Mouse (Mus musculus): Measurements from ENCODE around the gene Ppp1r12b. TPM values are rescaled to one million over a fixed set of nuclear protein-coding genes. Genes with fewer than 3 reads are reported as not detected.

The Ppp1r12b gene
- polyA plus RNA-seq, 1 experiment from 2014 or later: 7.8 TPM

DNA sequence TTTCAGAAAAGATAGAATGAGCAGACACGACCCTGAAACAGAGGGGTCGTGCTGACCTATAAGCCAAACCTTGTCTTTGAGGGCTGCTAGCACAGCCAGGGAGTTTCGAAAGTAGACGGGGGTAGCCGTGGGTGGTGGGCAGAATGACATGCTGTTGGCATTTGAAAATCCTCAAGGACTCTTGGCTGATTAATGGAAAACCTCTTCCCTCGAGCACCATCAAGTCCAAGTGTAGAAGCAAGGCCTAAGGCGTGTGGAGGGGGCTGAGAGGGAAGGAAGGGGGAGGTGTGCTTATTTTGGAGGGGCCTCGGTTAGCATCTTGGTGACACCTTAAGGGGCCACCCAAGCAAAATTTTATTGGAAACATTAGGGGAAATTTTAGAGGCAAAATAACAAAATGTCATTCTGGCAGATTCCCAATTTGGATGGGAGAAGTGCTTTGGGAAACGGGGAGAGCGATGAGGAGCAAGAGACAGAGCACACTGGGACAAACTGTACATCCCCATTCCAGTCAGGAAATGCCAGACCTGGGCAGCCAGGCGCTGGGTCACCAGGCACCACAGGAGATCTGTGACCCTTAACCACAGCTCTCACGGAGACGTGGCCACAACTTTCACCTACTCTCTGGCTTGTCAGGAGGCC lies 200.1 kb downstream of the Ppp1r12b start:
- no peak overlapping the region for H3K4me3 ChIP-seq (ENCODE audit: low read depth, low read length)
- 66% methylated on average over 13 of the region's 13 CpGs for WGBS
- no peak overlapping the region for H3K9ac ChIP-seq (ENCODE audit: low read length)
- H3K36me3 ChIP-seq (ENCODE audit: control insufficient read depth, insufficient read depth, low read length): no peaks in the 10 kb centered on the region
- ATAC-seq (ENCODE audit: insufficient read depth, low FRiP score, low TSS enrichment): no peak
- H3K27ac ChIP-seq (ENCODE audit: low read depth, low read length): no peak overlapping the region
- no peaks in the 10 kb centered on the region for H3K4me1 ChIP-seq (ENCODE audit: control insufficient read depth, insufficient read depth, low read length)
- no peak for DNase-seq (ENCODE audit: low spot score)
- no peak overlapping the region for H3K4me2 ChIP-seq (ENCODE audit: low read depth)
- H3K9me3 ChIP-seq (ENCODE audit: control insufficient read depth, low read length): no peaks in the 10 kb centered on the region
- no peaks in the 10 kb centered on the region for H3K27me3 ChIP-seq (ENCODE audit: control insufficient read depth, insufficient read depth, low read length)

DNA sequence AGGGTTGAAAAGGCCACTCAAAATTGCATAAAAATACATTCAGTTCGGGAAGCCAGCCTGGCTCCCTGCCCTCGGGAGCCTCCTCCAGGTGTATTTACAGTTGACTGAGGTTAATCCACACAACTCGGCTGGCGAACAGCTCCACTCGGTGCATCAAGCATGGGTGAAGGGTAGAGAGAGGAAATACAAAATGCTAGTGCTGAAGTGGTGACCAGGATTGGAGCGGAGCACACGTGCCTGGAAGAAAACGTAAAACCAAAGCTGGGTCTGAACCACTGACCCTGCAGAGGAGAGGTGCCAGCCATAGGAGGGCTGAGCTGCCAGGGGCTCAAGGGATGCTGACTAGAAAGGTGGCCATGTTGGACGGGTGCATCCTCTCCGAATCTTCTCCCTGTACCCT lies 200.9 kb downstream of the Ppp1r12b start:
- ATAC-seq (ENCODE audit: insufficient read depth, low FRiP score, low TSS enrichment): no peak
- WGBS: 80% methylated on average over 10 of the region's 10 CpGs
- Histone ChIP-seq H3K4me2 (ENCODE audit: low read depth) (no peak overlapping the region), H3K4me1 (ENCODE audit: control insufficient read depth, insufficient read depth, low read length) (no peaks in the 10 kb centered on the region), H3K27ac (ENCODE audit: low read depth, low read length) (no peak overlapping the region), H3K27me3 (ENCODE audit: control insufficient read depth, insufficient read depth, low read length) (no peaks in the 10 kb centered on the region), H3K9me3 (ENCODE audit: control insufficient read depth, low read length) (no peaks in the 10 kb centered on the region), H3K4me3 (ENCODE audit: low read depth, low read length) (no peak overlapping the region), H3K36me3 (ENCODE audit: control insufficient read depth, insufficient read depth, low read length) (no peaks in the 10 kb centered on the region), H3K9ac (ENCODE audit: low read length) (no peak overlapping the region)
- no peak for DNase-seq (ENCODE audit: low spot score)

DNA sequence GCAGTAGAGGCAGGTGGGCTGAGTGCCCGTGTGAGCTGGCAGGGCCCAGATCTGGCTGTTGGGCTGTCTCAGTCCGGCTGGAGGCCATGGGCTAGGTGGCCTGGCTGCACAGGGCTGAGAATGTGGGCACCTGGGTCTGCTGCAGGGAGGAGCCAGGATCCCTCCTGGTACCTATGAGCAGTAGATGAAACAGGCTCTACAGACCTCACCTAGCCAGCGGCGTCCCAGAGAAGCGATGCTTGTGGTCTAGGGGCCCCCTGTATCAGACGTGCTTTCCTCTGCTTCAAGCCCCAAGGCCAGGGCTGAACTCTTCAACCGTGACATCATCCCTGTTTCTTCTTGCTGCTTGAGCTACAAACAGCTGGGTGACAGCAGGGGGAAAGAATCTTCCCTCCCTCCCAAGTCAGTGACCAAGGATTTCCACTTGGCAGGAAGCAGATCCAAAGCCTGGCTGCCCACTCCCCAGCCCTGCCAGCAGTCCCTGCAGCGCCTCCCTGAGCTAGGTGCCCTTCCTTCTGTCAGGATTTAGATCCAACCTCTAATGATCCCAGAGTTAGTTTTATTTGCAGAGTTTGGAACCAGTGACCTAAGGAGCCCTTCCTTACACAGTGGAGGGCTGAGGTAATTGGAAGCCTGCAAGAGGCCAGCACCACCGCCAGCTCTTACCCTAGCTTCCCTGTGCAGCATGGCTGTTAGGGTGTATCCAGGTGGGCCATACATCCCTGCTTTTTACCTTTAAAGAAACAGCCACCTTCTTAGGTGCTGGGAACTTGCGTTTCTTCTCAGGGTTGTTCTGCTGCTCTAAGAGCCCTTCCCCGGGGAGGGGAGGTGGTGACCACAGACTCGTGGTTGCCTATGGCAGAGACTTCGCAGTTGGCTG lies 201.8 kb downstream of the Ppp1r12b start:
- no peaks in the 10 kb centered on the region for H3K27me3 ChIP-seq (ENCODE audit: control insufficient read depth, insufficient read depth, low read length)
- no peaks in the 10 kb centered on the region for H3K36me3 ChIP-seq (ENCODE audit: control insufficient read depth, insufficient read depth, low read length)
- 73% methylated on average over 13 of the region's 13 CpGs for WGBS
- no peak overlapping the region for H3K27ac ChIP-seq (ENCODE audit: low read depth, low read length)
- ATAC-seq (ENCODE audit: insufficient read depth, low FRiP score, low TSS enrichment) (no peak), DNase-seq (ENCODE audit: low spot score) (no peak)
- H3K9me3 ChIP-seq (ENCODE audit: control insufficient read depth, low read length): no peaks in the 10 kb centered on the region
- no peak overlapping the region for H3K4me2 ChIP-seq (ENCODE audit: low read depth)
- H3K4me1 ChIP-seq (ENCODE audit: control insufficient read depth, insufficient read depth, low read length): no peaks in the 10 kb centered on the region
- H3K9ac ChIP-seq (ENCODE audit: low read length): no peak overlapping the region
- no peak overlapping the region for H3K4me3 ChIP-seq (ENCODE audit: low read depth, low read length)

DNA sequence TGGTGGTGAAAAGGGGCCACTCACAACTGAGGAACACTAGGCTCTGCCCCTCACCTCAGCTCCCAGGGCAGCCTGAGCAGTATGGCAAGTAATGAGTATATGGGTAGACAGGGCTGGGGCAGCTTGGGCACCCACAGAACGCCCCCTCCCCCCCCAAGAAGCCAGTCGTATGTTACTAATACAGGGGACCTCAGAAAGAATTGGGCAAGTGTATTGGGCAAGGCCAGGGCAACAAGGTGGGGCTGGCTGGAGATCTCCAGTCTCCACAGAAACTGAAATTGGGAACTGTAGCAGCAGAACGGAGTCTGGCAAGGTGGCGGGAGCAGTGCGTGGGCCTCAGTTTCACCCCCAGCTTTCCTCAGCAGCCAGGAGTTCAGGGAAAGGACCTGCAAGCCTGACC lies 203.3 kb downstream of the Ppp1r12b start:
- 78% methylated on average over 5 of the region's 5 CpGs for WGBS
- ATAC-seq (ENCODE audit: insufficient read depth, low FRiP score, low TSS enrichment) (no peak), DNase-seq (ENCODE audit: low spot score) (no peak)
- no peak overlapping the region for H3K9ac ChIP-seq (ENCODE audit: low read length)
- H3K27me3 ChIP-seq (ENCODE audit: control insufficient read depth, insufficient read depth, low read length): no peaks in the 10 kb centered on the region
- H3K27ac ChIP-seq (ENCODE audit: low read depth, low read length): no peak overlapping the region
- H3K4me1 ChIP-seq (ENCODE audit: control insufficient read depth, insufficient read depth, low read length): no peaks in the 10 kb centered on the region
- H3K36me3 ChIP-seq (ENCODE audit: control insufficient read depth, insufficient read depth, low read length): no peaks in the 10 kb centered on the region
- no peaks in the 10 kb centered on the region for H3K9me3 ChIP-seq (ENCODE audit: control insufficient read depth, low read length)
- H3K4me3 ChIP-seq (ENCODE audit: low read depth, low read length): no peak overlapping the region
- H3K4me2 ChIP-seq (ENCODE audit: low read depth): no peak overlapping the region

DNA sequence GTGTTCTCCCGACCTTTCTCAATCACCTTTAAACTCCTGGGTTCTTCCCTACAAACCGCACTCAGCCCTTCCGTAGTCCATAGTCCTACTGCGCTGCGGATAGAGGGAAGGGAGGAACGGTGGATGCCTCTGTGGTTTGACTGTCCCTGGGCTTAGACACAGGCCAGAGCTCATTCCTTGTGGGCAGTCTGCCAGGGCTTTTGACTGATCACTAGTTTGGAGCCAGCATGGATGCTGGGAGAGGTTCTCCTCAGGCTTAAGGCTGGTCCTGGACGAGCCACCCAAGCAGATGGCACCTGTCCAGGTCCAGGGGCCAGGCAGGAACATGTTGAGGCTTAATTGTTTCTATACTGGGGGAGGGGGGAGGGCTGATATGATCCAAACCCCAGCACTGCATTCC lies 205.9 kb downstream of the Ppp1r12b start:
- no peaks in the 10 kb centered on the region for H3K9me3 ChIP-seq (ENCODE audit: control insufficient read depth, low read length)
- H3K27me3 ChIP-seq (ENCODE audit: control insufficient read depth, insufficient read depth, low read length): no peaks in the 10 kb centered on the region
- DNase-seq (ENCODE audit: low spot score): no peak
- WGBS: 93% methylated on average over 7 of the region's 7 CpGs
- H3K36me3 ChIP-seq (ENCODE audit: control insufficient read depth, insufficient read depth, low read length): no peaks in the 10 kb centered on the region
- H3K4me2 ChIP-seq (ENCODE audit: low read depth): no peak overlapping the region
- ATAC-seq (ENCODE audit: insufficient read depth, low FRiP score, low TSS enrichment): no peak
- H3K9ac ChIP-seq (ENCODE audit: low read length): no peak overlapping the region
- no peak overlapping the region for H3K4me3 ChIP-seq (ENCODE audit: low read depth, low read length)
- no peak overlapping the region for H3K27ac ChIP-seq (ENCODE audit: low read depth, low read length)
- H3K4me1 ChIP-seq (ENCODE audit: control insufficient read depth, insufficient read depth, low read length): no peaks in the 10 kb centered on the region

DNA sequence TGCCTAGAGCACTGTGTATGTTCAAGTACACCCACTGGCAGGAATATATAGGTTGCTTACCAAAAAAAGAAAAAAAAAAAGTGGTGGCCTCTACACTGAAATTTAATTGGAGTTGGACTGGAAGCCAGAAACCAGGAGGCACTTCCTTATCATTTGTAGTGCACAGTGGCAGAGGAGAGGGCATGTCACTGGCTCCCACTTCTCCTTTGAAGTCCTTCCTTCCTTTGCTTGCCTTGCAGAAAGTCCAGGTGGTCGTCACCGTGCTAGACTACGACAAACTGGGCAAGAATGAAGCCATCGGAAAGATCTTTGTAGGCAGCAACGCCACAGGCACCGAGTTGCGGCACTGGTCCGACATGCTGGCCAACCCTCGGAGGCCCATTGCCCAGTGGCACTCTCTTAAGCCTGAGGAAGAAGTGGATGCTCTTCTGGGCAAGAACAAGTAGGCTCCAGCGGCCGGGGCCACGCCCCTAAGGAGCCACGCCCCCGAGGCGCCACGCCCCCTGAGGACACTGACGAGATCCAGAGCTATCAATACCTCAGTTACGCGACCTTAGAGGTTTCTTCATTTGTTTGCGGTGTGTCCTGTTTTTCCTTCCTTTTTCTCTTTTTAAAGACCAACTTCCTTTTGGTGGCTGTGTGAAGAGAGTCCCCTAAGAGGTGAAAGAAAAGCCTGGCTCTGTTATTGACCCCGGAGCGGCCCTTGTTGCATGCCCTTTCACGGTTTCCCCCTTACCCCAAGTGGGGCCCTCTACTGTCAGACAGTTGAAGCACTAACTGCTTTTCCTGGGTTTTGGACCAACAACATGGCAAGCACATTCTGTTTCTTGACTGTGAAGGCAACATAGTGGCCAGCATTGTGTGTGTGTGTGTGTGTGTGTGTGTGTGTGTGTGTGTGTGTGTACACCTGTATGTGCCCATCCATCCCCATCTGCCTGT lies 208.2 kb downstream of the Ppp1r12b start:
- H3K9me3 ChIP-seq (ENCODE audit: control insufficient read depth, low read length): no peaks in the 10 kb centered on the region
- no peak for ATAC-seq (ENCODE audit: insufficient read depth, low FRiP score, low TSS enrichment)
- H3K27me3 ChIP-seq (ENCODE audit: control insufficient read depth, insufficient read depth, low read length): no peaks in the 10 kb centered on the region
- H3K27ac ChIP-seq (ENCODE audit: low read depth, low read length): no peak overlapping the region
- H3K4me2 ChIP-seq (ENCODE audit: low read depth): peak overlapping the region; percentile 12; the same call in 1 of the 2 replicates
- no peaks in the 10 kb centered on the region for H3K36me3 ChIP-seq (ENCODE audit: control insufficient read depth, insufficient read depth, low read length)
- no peaks in the 10 kb centered on the region for H3K4me1 ChIP-seq (ENCODE audit: control insufficient read depth, insufficient read depth, low read length)
- no peak overlapping the region for H3K9ac ChIP-seq (ENCODE audit: low read length)
- no peak overlapping the region for H3K4me3 ChIP-seq (ENCODE audit: low read depth, low read length)
- 19% methylated on average over 23 of the region's 23 CpGs for WGBS
- DNase-seq (ENCODE audit: low spot score): peak; percentile 57

DNA sequence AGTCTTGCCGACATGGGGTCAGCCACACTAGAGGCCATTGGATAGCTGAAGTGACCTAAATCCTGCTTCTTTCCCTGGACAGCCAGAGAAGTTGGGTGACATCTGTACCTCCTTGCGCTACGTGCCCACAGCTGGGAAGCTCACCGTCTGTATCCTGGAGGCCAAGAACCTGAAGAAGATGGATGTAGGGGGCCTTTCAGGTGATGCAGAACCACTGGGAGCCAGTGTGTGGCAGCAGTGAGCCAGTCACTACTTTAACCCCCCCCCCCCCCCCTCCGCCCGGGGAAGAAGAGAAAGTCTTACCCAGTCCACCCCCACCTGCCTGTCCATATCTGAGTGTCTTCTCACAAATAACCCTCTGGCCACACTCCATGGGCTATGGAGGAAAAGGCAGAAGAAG lies 210.1 kb downstream of the Ppp1r12b start:
- no peak for DNase-seq (ENCODE audit: low spot score)

DNA sequence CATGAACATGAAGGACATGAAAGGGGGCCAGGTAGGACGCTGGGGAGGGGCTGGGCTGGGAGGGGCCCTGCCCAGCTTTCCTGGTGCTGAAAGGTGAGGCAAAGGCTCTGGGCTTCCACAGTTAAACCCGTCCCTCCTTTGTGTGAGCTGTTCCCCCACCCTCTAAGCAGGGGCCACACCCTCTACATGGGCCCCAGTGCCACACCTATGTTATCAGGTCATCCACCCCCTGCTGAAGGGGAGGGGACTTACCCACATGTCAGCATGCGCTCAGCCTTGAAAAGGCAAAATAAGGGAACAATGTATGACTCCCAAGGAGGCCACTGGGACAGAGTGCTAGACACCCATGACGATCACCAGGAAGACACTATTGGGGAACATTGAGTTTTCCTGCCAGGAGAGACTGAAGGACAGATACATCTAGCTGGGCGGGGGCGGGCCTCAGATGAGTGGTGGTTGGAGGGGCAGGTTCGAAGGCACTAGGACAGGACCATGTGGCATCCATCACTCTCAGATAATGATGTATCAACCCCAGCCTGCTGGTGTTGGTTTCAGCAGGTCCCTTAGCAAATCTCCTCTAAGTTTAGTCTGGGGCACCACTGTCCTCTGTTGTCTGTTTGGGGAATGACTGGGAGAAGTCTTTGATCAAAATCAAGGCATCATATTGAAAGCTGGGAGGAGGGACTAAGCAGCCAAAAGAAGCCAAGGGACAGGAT lies 213.6 kb downstream of the Ppp1r12b start:
- no peaks in the 10 kb centered on the region for H3K27me3 ChIP-seq (ENCODE audit: control insufficient read depth, insufficient read depth, low read length)
- DNase-seq (ENCODE audit: low spot score) (no peak), ATAC-seq (ENCODE audit: insufficient read depth, low FRiP score, low TSS enrichment) (no peak)
- no peaks in the 10 kb centered on the region for H3K9me3 ChIP-seq (ENCODE audit: control insufficient read depth, low read length)
- H3K36me3 ChIP-seq (ENCODE audit: control insufficient read depth, insufficient read depth, low read length): no peaks in the 10 kb centered on the region
- H3K4me3 ChIP-seq (ENCODE audit: low read depth, low read length): no peak overlapping the region
- no peak overlapping the region for H3K27ac ChIP-seq (ENCODE audit: low read depth, low read length)
- 80% methylated on average over 7 of the region's 7 CpGs for WGBS
- no peak overlapping the region for H3K4me2 ChIP-seq (ENCODE audit: low read depth)
- no peaks in the 10 kb centered on the region for H3K4me1 ChIP-seq (ENCODE audit: control insufficient read depth, insufficient read depth, low read length)
- H3K9ac ChIP-seq (ENCODE audit: low read length): no peak overlapping the region

More for the DNA sequence above, 210.1 kb downstream of the Ppp1r12b start:
- Histone ChIP-seq H3K27me3 (ENCODE audit: control insufficient read depth, insufficient read depth, low read length) (no peaks in the 10 kb centered on the region), H3K9me3 (ENCODE audit: control insufficient read depth, low read length) (no peaks in the 10 kb centered on the region), H3K4me1 (ENCODE audit: control insufficient read depth, insufficient read depth, low read length) (no peaks in the 10 kb centered on the region), H3K9ac (ENCODE audit: low read length) (no peak overlapping the region), H3K4me2 (ENCODE audit: low read depth) (no peak overlapping the region), H3K36me3 (ENCODE audit: control insufficient read depth, insufficient read depth, low read length) (no peaks in the 10 kb centered on the region), H3K4me3 (ENCODE audit: low read depth, low read length) (no peak overlapping the region), H3K27ac (ENCODE audit: low read depth, low read length) (no peak overlapping the region)
- ATAC-seq (ENCODE audit: insufficient read depth, low FRiP score, low TSS enrichment): no peak
- WGBS: 59% methylated on average over 5 of the region's 6 CpGs
